Mouse (Mus musculus) gastrocnemius, postnatal 36 days (tissue): ENCODE measurements around the gene Atf2. TPM values are rescaled to one million over a fixed set of nuclear protein-coding genes. Genes with fewer than 3 reads are reported as not detected.
"Not testable (repeated sequence)": the region's sequence is repeated elsewhere in the genome, so short reads cannot be mapped to it uniquely, and the experiment has no call there.

Experiments
- DNase-seq, 2 experiments: peaks; one replicate each; pipeline ENCODE4 v3.0.0; 2022
- intact Hi-C: fragments of 180-260 bp; cut with DNase I; formaldehyde crosslinking; loops from one replicate; pipeline ENCODE4 v1.15.1; 2025
- total RNA-seq, 2 experiments: library from RNA; stranded (reverse); gene quantifications; 2 replicates each; pipeline ENCODE4 v1.2.3; 2021

Atf2 gene
- total RNA-seq, 2 experiments from 2014 or later = 16.9 to 21.9 TPM

- DNase-seq = no peak
- intact Hi-C loops = loop anchor here (1.0 kb wide), 1 partner anchor 17 kb away; no protein-coding TSS in a partner anchor
Measured at GRCm38 (mm10) chr2:73893473-73894270, 1.2 kb upstream of the Atf2 start.

- intact Hi-C loops = no loop called here
- DNase-seq = peak in 1 of 2 experiments; percentile 11
Measured at GRCm38 (mm10) chr2:73891701-73892463, 557 bp downstream of the Atf2 start.

- no peak for DNase-seq
- intact Hi-C loops = no loop called here
Measured at GRCm38 (mm10) chr2:73885997-73886396, 6.4 kb downstream of the Atf2 start.

GRCm38 (mm10) chr2:73877891-73878290 is 14.5 kb downstream of the Atf2 start:
- intact Hi-C loops = loop anchor here (1.0 kb wide), 1 partner anchor 11 kb away; no protein-coding TSS in a partner anchor
- DNase-seq = no peak

- DNase-seq = peak; percentile 12 to 68
- intact Hi-C loops = no loop called here
Measured at GRCm38 (mm10) chr2:73867764-73868487, 24.5 kb downstream of the Atf2 start.

GRCm38 (mm10) chr2:73860046-73860624 is 32.3 kb downstream of the Atf2 start:
- intact Hi-C loops = no loop called here
- DNase-seq = no peak

- intact Hi-C loops = no loop called here
- no peak for DNase-seq
Measured at GRCm38 (mm10) chr2:73857352-73857751, 35.1 kb downstream of the Atf2 start.

GRCm38 (mm10) chr2:73856246-73856645 is 36.2 kb downstream of the Atf2 start:
- DNase-seq = no peak
- intact Hi-C loops = no loop called here

- intact Hi-C loops = no loop called here
- DNase-seq = no peak
Measured at GRCm38 (mm10) chr2:73834406-73835015, 57.9 kb downstream of the Atf2 start.

- intact Hi-C loops = no loop called here
- DNase-seq = no peak
Measured at GRCm38 (mm10) chr2:73833284-73833683, 59.2 kb downstream of the Atf2 start.

- DNase-seq = no peak
- intact Hi-C loops = no loop called here
Measured at GRCm38 (mm10) chr2:73818742-73819141, 73.7 kb downstream of the Atf2 start.

GRCm38 (mm10) chr2:73807609-73808008 is 84.8 kb downstream of the Atf2 start:
- intact Hi-C loops = no loop called here
- DNase-seq = no peak

- intact Hi-C loops, DNase-seq: not testable (repeated sequence)
Measured at GRCm38 (mm10) chr2:73800127-73800526, 92.3 kb downstream of the Atf2 start.

GRCm38 (mm10) chr2:73798786-73799185 is 93.7 kb downstream of the Atf2 start:
- DNase-seq = no peak
- intact Hi-C loops = loop anchor here (10.0 kb wide), 1 partner anchor 186 kb away; no protein-coding TSS in a partner anchor

- DNase-seq = no peak
- intact Hi-C loops = loop anchor here (10.0 kb wide), 1 partner anchor 187 kb away; no protein-coding TSS in a partner anchor
Measured at GRCm38 (mm10) chr2:73798136-73798535, 94.3 kb downstream of the Atf2 start.

GRCm38 (mm10) chr2:73791846-73792630 is 100.4 kb downstream of the Atf2 start:
- intact Hi-C loops = loop anchor here (10.0 kb wide), 1 partner anchor 193 kb away; no protein-coding TSS in a partner anchor
- no peak for DNase-seq

- peak in 1 of 2 experiments; percentile 16 for DNase-seq
- intact Hi-C loops = loop anchor here (10.0 kb wide), 1 partner anchor 194 kb away; no protein-coding TSS in a partner anchor
Measured at GRCm38 (mm10) chr2:73790332-73790731, 102.1 kb downstream of the Atf2 start.

GRCm38 (mm10) chr2:73788395-73788794 is 104.0 kb downstream of the Atf2 start:
- intact Hi-C loops = no loop called here
- DNase-seq = no peak

GRCm38 (mm10) chr2:73782371-73782905 is 110.0 kb downstream of the Atf2 start:
- intact Hi-C loops = no loop called here
- no peak for DNase-seq
